Mouse (Mus musculus) heart, embryonic 14.5 days (tissue): ENCODE data around the gene Gm3402. TPM values are rescaled to one million over a fixed set of nuclear protein-coding genes. Genes with fewer than 3 reads are reported as not detected.

Experiments
- polyA plus RNA-seq: library from polyadenylated mRNA; unstranded; fragments of >200 nt; fragmentation: Nextera tagmentation; extraction: Ambion mirVana; gene quantifications from 2 replicates; pipeline ENCODE4 v1.2.1, GENCODE M21; 2014

The Gm3402 gene
- polyA plus RNA-seq, 1 experiment from 2014 or later = not detected

Other genes starting within 250 kb of the Gm3402 start
- gene Wasf3, start 129.1 kb upstream of the Gm3402 start, polyA plus RNA-seq = 0.07 and 0.24 TPM in 2 replicates
- gene Gm6408, start 32.2 kb upstream of the Gm3402 start, polyA plus RNA-seq = not detected in 2 replicates
- not detected in 2 replicates for gene Gm6370, start 22.8 kb upstream of the Gm3402 start, polyA plus RNA-seq
- gene 4930449I24Rik, start 11.7 kb upstream of the Gm3402 start, polyA plus RNA-seq = not detected in 2 replicates
- not detected in 2 replicates for gene Gm3404, start 11.7 kb downstream of the Gm3402 start, polyA plus RNA-seq
- gene Gm3409, start 23.5 kb downstream of the Gm3402 start, polyA plus RNA-seq = not detected in 2 replicates
- gene Gm3415, start 42.0 kb downstream of the Gm3402 start, polyA plus RNA-seq = not detected in 2 replicates
- not detected in 2 replicates for gene Gpr12, start 71.1 kb downstream of the Gm3402 start, polyA plus RNA-seq